Mouse (Mus musculus): Measurements from ENCODE around the gene Gm28269. TPM values are rescaled to one million over a fixed set of nuclear protein-coding genes. Genes with fewer than 3 reads are reported as not detected.

Gm28269 gene
- total RNA-seq (2014; rRNA removed) (not detected in 2 replicates), polyA plus RNA-seq (2015; fragmentation: Nextera tagmentation; extraction: Ambion mirVana) (not detected in 2 replicates)

- Histone ChIP-seq H3K4me3 (ENCODE audit: low read depth, low read length) (no peak within 1 kb of the TSS), H3K27me3 (ENCODE audit: insufficient read depth, low read length) (no peaks in the 10 kb centered on the region), H3K36me3 (ENCODE audit: insufficient read depth, low read length) (no peaks in the 10 kb centered on the region), H3K4me2 (ENCODE audit: low read depth, low read length, poor library complexity, severe bottlenecking) (no peak within 1 kb of the TSS), H3K27ac (ENCODE audit: low read depth, low read length) (no peak within 1 kb of the TSS), H3K9me3 (ENCODE audit: low read length) (no peaks in the 10 kb centered on the region), H3K9ac (replicated peaks; ENCODE audit: low read length, poor library complexity, severe bottlenecking) (no peak within 1 kb of the TSS), H3K4me1 (ENCODE audit: insufficient read depth, low read length) (no peaks in the 10 kb centered on the region)
- no peak for ATAC-seq (ENCODE audit: low FRiP score)
- no peak for DNase-seq (ENCODE audit: low spot score)
- TF ChIP-seq CTCF (IDR thresholded peaks at IDR 0.05) = no peak
These were observed at the start of gene Gm28269 for GRCm38 (mm10) chrX:21744997-21745396. Gene Gm28269 (minus strand): TSS chrX:21745097.

- Histone ChIP-seq H3K4me2 (ENCODE audit: low read depth, low read length, poor library complexity, severe bottlenecking) (no peak overlapping the region), H3K36me3 (ENCODE audit: insufficient read depth, low read length) (no peaks in the 10 kb centered on the region), H3K27me3 (ENCODE audit: insufficient read depth, low read length) (no peaks in the 10 kb centered on the region), H3K4me1 (ENCODE audit: insufficient read depth, low read length) (no peaks in the 10 kb centered on the region), H3K9me3 (ENCODE audit: low read length) (no peaks in the 10 kb centered on the region), H3K27ac (ENCODE audit: low read depth, low read length) (no peak overlapping the region), H3K9ac (replicated peaks; ENCODE audit: low read length, poor library complexity, severe bottlenecking) (no peak overlapping the region), H3K4me3 (ENCODE audit: low read depth, low read length) (no peak overlapping the region)
- ATAC-seq (ENCODE audit: low FRiP score) (no peak), DNase-seq (ENCODE audit: low spot score) (no peak)
- no peak for TF ChIP-seq CTCF (IDR thresholded peaks at IDR 0.05)
- 96% methylated on average over 2 of the region's 2 CpGs for WGBS
These were observed 28.0 kb downstream of the Gm28269 start for GRCm38 (mm10) chrX:21716885-21717284.

GRCm38 (mm10) chrX:21715293-21715692 lies 29.6 kb downstream of the Gm28269 start:
- Histone ChIP-seq H3K36me3 (ENCODE audit: insufficient read depth, low read length) (no peaks in the 10 kb centered on the region), H3K4me1 (ENCODE audit: insufficient read depth, low read length) (no peaks in the 10 kb centered on the region), H3K4me3 (ENCODE audit: low read depth, low read length) (no peak overlapping the region), H3K4me2 (ENCODE audit: low read depth, low read length, poor library complexity, severe bottlenecking) (no peak overlapping the region), H3K9ac (replicated peaks; ENCODE audit: low read length, poor library complexity, severe bottlenecking) (no peak overlapping the region), H3K27me3 (ENCODE audit: insufficient read depth, low read length) (no peaks in the 10 kb centered on the region), H3K9me3 (ENCODE audit: low read length) (no peaks in the 10 kb centered on the region), H3K27ac (ENCODE audit: low read depth, low read length) (no peak overlapping the region)
- TF ChIP-seq CTCF (IDR thresholded peaks at IDR 0.05) = no peak
- no peak for DNase-seq (ENCODE audit: low spot score)
- ATAC-seq (ENCODE audit: low FRiP score) = no peak
- 61% methylated on average over 5 of the region's 5 CpGs for WGBS

GRCm38 (mm10) chrX:21714829-21715228 lies 30.1 kb downstream of the Gm28269 start, which contains the start of gene Slc6a14:
Gene Slc6a14 (plus strand): TSS chrX:21714896.
- ATAC-seq (ENCODE audit: low FRiP score) (no peak), DNase-seq (ENCODE audit: low spot score) (no peak)
- TF ChIP-seq CTCF (IDR thresholded peaks at IDR 0.05) = no peak
- no peak within 1 kb of the TSS for H3K4me3 ChIP-seq (ENCODE audit: low read depth, low read length)
- H3K36me3 ChIP-seq (ENCODE audit: insufficient read depth, low read length) = no peaks in the 10 kb centered on the region
- H3K9ac ChIP-seq (replicated peaks; ENCODE audit: low read length, poor library complexity, severe bottlenecking) = no peak within 1 kb of the TSS
- H3K27ac ChIP-seq (ENCODE audit: low read depth, low read length) = no peak within 1 kb of the TSS
- no peaks in the 10 kb centered on the region for H3K9me3 ChIP-seq (ENCODE audit: low read length)
- no peak within 1 kb of the TSS for H3K4me2 ChIP-seq (ENCODE audit: low read depth, low read length, poor library complexity, severe bottlenecking)
- no peaks in the 10 kb centered on the region for H3K27me3 ChIP-seq (ENCODE audit: insufficient read depth, low read length)
- no peaks in the 10 kb centered on the region for H3K4me1 ChIP-seq (ENCODE audit: insufficient read depth, low read length)
- 83% methylated on average over 7 of the region's 7 CpGs for WGBS

GRCm38 (mm10) chrX:21704470-21704869 lies 40.4 kb downstream of the Gm28269 start:
- no peaks in the 10 kb centered on the region for H3K4me1 ChIP-seq (ENCODE audit: insufficient read depth, low read length)
- no peaks in the 10 kb centered on the region for H3K27me3 ChIP-seq (ENCODE audit: insufficient read depth, low read length)
- H3K9me3 ChIP-seq (ENCODE audit: low read length) = 0 out of 2 replicates have a peak, but pooled peaks cover 2% of the 10 kb centered on the region
- H3K36me3 ChIP-seq (ENCODE audit: insufficient read depth, low read length) = no peaks in the 10 kb centered on the region
- no peak overlapping the region for H3K4me2 ChIP-seq (ENCODE audit: low read depth, low read length, poor library complexity, severe bottlenecking)
- H3K27ac ChIP-seq (ENCODE audit: low read depth, low read length) = no peak overlapping the region
- no peak overlapping the region for H3K9ac ChIP-seq (replicated peaks; ENCODE audit: low read length, poor library complexity, severe bottlenecking)
- no peak overlapping the region for H3K4me3 ChIP-seq (ENCODE audit: low read depth, low read length)
- no peak for ATAC-seq (ENCODE audit: low FRiP score)
- no peak for DNase-seq (ENCODE audit: low spot score)
- no peak for TF ChIP-seq CTCF (IDR thresholded peaks at IDR 0.05)
- WGBS = 63% methylated on average over 1 of the region's 1 CpGs

GRCm38 (mm10) chrX:21701646-21702045 lies 43.3 kb downstream of the Gm28269 start:
- H3K27me3 ChIP-seq (ENCODE audit: insufficient read depth, low read length) = no peaks in the 10 kb centered on the region
- no peaks in the 10 kb centered on the region for H3K4me1 ChIP-seq (ENCODE audit: insufficient read depth, low read length)
- H3K4me2 ChIP-seq (ENCODE audit: low read depth, low read length, poor library complexity, severe bottlenecking) = no peak overlapping the region
- WGBS = 82% methylated on average over 4 of the region's 4 CpGs
- no peak overlapping the region for H3K4me3 ChIP-seq (ENCODE audit: low read depth, low read length)
- H3K9me3 ChIP-seq (ENCODE audit: low read length) = no peaks in the 10 kb centered on the region
- H3K9ac ChIP-seq (replicated peaks; ENCODE audit: low read length, poor library complexity, severe bottlenecking) = no peak overlapping the region
- TF ChIP-seq CTCF (IDR thresholded peaks at IDR 0.05) = no peak
- ATAC-seq (ENCODE audit: low FRiP score) (no peak), DNase-seq (ENCODE audit: low spot score) (no peak)
- H3K36me3 ChIP-seq (ENCODE audit: insufficient read depth, low read length) = no peaks in the 10 kb centered on the region
- no peak overlapping the region for H3K27ac ChIP-seq (ENCODE audit: low read depth, low read length)

Measured in midbrain, postnatal 0 days (tissue).